Mouse (Mus musculus): Measurements from ENCODE around the gene Slc26a8.
"Not testable (repeated sequence)": the region's sequence is repeated elsewhere in the genome, so short reads cannot be mapped to it uniquely, and the experiment has no call there.

The Slc26a8 gene

DNA sequence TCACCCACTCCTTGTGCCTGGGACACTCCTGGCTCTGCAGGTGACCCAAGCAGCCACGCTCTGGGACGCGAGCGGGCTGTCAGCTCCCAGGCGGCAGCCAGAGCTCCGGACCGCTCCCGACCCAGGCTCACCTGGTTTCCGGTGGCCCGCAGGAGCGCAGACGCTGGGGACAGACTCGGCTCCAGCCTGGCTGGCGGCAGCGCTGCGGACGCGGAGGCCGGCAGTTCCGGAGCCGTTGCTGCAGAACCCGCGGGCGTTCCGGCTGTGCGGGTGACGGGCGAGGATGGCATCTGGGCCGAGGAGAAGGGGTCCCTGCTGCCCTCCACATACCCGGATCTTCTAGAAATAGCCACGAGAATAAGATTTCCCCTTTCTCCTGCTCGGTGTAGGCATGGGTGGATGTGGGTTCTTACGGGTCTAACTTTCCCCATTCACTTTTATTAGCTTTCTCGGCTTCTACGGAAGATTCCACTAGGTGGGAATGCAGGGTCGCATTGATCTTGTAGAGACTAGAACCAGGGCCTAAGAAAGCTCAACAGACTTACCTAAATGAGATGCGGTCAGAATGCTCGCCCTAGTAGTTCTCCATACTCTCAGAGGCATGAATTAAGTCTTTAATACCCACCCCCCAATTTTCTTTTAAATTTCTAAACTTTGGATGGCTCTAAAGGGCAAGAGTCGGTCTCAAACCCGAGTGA lies at the start of gene Slc26a8:
Gene Slc26a8 (minus strand): TSS at position 648 of the 698 bp plus-strand sequence.
- peak; percentile 23 for DNase-seq (ENCODE audit: low spot score)

DNA sequence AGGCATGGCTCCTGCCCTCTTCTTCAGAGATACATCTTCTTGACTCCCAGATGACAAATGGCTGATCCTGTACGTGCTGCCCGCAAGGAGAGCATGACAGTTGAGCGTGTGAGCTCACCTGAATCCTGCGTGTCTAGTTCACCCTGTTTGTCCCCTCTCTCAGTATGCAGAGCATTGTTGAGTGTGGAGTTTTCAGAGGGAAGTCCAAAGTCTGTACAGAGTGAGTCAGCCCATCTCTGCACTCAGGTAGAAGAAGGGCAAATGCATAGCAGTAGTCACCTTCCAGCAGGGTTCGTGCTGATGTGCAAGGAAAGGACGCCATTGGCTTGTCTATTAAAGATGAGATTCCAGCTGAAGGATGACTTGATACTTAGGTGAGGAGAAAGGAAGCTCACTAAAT lies 49.2 kb upstream of the Slc26a8 start:
- no peak for DNase-seq (ENCODE audit: low spot score)

- no peak for DNase-seq (ENCODE audit: low spot score)
These were observed 47.9 kb upstream of the Slc26a8 start for GRCm38 (mm10) chr17:28737973-28738372.

DNA sequence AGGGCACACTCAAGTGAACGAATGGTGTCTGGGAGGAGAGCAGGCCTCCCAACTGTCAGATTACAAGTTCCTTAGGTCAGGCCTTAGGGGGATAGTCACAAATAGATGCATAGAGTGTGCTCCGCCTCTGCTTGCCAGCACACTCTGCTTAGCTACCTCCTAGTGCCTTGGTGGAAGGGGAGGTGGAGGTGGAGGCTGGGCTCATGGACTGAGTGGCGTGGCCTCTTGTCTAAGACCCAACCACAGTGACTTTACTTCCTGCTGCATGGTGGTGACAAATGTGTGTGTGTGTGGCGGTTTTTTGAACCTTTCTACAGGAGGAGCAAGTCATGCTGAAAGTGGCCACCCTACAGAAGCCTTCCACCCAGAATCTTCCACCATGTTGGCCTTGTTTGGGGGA lies 46.5 kb upstream of the Slc26a8 start:
- DNase-seq (ENCODE audit: low spot score): no peak

GRCm38 (mm10) chr17:28735317-28736105 lies 45.5 kb upstream of the Slc26a8 start:
- DNase-seq (ENCODE audit: low spot score): no peak

DNA sequence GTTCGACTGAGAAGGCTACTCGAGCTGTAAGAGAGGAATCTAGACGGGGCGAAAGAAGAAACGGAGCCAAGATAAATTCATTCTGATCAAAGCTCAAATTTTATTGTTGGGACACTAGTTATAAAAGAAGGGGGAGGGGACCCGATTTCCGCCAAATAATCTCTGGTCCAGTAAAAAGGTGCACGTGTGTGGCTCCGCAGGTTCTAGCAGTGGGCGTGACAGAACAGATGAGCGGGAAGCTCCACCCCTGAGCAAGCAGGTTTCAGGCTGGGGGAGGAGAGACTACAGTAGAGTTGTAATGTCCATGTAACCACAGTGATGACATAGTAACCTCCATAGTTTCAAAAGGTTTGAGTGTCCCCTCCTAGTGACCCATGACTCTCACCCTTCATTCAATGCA lies 37.5 kb upstream of the Slc26a8 start:
- not testable (repeated sequence) for DNase-seq (ENCODE audit: low spot score)

DNA sequence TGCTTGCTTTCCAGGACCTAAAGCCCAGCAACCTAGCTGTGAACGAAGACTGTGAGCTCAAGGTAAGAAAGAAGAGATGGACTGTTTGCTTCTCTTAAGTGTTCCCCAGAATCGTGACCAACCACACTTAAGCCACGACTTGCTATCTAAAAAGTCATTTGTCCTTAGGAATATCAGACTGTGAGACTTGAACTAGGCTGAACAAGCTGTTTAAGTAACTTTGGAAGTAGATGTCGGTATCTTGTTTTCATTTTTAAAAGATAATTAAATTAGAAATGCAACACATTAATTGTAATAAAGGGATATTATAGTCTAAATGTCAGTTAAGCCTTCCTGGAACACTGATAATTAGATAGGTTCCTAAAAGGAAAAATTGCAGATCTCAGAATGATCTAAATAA lies 35.8 kb upstream of the Slc26a8 start, which contains the start of gene AC170998.1:
Gene AC170998.1 (plus strand): TSS at position 301 of the 400 bp plus-strand sequence.
- DNase-seq (ENCODE audit: low spot score): no peak

GRCm38 (mm10) chr17:28717535-28717934 lies 27.5 kb upstream of the Slc26a8 start:
- no peak for DNase-seq (ENCODE audit: low spot score)

DNA sequence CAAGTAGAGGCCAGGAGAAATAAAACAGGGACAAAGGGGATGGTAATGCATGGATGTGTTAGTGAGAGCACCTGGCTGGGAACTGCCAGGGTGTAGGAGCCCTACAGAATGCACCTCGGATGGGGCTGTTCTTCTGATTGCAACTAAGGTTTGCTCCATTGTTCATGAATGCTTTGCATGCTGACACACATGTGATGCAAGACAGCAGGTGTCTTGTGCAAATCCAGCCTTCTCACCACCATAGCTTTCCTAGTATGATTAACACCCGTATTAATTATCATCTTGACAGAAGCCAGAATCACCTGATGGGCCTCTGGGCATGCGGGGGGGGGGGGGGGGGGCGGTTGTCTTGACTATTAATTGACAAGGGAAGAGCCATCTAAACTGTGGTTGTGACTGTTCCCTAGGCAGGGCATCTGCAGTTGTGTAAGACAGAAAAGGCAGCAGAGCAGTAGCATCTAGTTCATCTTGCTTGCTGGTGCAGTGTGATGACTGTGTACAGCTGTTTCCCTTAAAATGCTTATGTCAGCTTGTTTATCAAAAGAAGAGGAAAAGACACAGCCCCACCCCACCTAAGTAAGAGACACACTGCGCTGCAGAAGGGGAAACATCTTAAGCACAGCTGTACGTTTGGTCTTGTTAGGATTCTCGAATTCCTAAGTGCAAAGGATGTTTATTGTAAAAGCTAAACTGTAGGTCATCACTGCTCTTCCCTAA lies 26.0 kb upstream of the Slc26a8 start:
- DNase-seq (ENCODE audit: low spot score): no peak

DNA sequence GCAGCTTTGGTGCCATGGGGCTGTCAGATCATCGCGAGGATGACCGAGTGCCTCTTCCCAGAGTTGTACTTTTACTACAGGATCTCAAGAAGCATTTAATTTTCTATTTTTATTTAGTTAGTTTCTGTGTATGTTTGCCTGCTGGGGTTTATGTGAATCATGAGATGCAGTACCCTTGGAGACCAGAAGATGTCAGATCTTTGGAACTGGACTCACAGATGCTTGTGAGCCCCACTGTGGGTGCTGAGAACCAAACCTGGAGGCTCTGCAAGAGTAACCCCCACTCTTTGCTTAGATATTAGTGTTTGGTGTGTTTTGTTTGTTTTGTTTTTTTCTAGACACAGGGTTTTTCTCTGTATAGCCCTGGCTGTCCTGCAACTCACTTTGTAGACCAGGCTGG lies 24.0 kb upstream of the Slc26a8 start:
- DNase-seq (ENCODE audit: low spot score): no peak

DNA sequence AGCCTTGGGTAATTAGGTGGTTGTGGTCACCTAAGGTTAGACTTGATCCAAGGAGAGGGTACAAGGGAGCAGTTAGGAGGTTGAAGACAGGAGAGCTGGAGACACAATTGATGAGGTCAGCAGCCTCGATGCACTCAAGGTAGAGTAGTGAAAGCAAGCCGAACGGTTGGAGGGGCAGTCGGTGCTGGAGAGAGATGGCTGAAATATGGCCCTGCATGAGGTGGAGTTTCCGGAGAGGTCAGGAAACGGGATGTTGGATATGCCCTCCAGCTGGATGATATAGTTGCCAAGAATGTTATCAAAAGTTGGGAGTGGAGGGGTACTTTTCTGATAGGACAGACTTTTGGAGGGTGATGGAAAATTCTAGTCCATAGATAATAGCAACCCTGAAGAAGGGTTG lies 22.3 kb upstream of the Slc26a8 start:
- DNase-seq (ENCODE audit: low spot score): no peak

- DNase-seq (ENCODE audit: low spot score): no peak
These were observed 21.2 kb upstream of the Slc26a8 start for GRCm38 (mm10) chr17:28711237-28711636.

DNA sequence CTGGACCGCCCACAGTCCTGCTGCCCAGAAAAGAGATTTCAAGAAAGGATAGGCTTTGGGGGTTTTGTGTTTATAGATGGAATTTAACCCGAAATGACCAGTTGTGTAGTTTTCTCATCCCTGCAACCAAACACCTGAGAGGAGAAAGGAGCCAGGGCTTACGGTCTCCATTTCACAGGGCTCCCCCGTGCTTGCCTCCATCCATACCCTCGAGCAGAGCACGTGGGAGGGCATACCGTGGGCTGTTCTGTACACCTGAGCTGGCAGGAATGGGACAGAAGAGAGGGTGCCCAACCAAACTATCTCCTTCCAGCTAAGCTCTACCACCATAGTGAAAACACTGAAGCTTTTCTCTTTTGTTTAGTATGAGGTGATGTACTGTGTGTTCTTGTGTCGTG lies 20.3 kb upstream of the Slc26a8 start:
- DNase-seq (ENCODE audit: low spot score): no peak

- DNase-seq (ENCODE audit: low spot score): no peak
These were observed 19.7 kb upstream of the Slc26a8 start for GRCm38 (mm10) chr17:28709552-28710290.

DNA sequence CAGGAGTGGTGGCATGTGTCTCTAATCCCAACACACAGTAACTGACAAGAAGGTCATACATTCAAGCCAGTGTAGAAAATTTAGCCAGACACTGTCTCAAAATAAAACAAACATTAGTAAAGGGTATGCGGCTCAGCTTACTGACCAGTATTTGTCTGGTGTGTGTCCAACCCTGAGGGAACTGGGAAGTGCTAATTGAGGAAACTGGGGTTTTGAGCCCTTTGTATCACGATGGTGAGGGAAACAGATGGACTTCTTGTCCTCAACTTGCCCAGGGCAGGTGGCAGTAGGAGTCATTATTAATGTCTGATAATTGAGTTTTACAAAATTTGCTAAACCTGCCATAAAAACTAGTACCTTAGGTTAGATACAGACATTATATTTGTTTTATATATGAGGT lies 19.0 kb upstream of the Slc26a8 start:
- DNase-seq (ENCODE audit: low spot score): no peak

DNA sequence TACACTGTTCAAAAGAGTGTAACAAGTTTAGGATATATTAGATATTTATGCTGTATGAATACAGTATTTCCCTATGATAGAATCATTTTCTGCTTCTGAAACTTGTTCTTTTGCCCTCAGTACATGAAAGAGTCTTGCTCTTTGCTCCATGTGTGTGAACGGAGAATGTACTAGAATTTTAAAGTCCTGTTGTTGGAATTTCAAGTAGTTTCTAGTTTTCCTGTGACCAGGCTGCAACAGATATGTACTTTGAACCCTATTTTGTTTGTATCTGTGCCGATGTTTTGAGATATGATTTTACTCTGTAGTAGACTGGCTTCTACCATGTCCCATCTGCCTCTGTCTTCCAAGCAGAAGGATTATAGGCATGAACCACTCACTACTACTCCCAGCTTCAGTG lies 17.8 kb upstream of the Slc26a8 start:
- no peak for DNase-seq (ENCODE audit: low spot score)

- no peak for DNase-seq (ENCODE audit: low spot score)
These were observed 17.1 kb upstream of the Slc26a8 start for GRCm38 (mm10) chr17:28707136-28707627.

DNA sequence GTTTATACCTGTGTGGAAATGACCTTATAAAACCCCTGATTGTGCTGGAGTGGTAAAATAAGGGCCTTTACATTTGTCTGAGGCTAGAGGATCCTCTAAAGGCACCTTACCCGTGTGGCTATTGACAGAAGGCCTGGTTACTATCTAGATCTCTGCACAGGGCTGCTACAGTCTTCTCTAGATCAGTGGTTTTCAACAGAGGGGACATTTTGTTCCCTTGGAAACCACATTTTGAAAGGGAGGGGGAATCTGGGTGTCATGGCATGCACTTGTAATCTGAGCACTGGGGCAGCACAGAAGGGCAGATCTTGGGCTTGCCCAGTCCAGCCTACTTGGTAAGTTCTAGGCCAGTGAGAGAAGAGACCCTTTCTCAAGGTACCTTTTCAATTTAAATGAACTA lies 16.7 kb upstream of the Slc26a8 start:
- DNase-seq (ENCODE audit: low spot score): no peak

- no peak for DNase-seq (ENCODE audit: low spot score)
These were observed 12.6 kb upstream of the Slc26a8 start for GRCm38 (mm10) chr17:28702646-28703045.

DNA sequence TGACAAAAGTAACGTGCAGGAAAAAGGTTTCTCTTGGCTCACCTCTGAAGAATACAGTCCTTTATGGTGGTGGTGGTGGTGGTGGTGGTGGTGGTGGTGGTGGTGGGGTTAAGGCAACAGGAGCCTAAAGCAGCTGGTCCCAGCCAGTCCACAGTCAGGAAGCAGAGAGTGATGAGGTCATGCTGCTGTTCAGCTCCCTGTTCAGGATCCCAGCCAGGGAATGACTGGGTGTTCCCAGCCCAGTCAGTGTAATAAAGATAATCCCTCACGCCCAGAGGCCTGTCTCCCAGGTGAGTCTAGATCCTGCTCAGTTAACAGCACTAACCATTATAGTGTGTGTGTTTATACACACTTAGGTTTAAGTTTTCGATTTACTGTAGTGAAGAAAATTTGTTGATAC lies 11.7 kb upstream of the Slc26a8 start:
- no peak for DNase-seq (ENCODE audit: low spot score)

DNA sequence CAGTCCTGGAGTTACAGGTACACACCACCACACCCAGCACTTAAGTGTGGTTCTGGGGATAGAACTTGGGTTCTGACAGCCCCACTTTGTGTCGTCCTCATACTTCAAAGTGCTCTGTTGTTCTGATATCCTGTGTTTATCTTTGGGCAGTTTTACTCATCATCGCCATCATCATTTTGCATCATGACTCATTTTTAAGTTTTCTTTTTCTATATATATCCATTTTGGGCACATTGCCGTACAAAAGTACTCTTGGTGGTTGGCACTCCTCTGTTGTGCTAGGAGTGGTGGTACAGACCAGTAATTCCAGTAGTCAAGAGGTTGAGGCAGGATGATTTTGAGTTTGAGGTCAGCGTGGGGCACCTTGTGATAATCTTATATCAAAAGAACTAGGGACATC lies 11.1 kb upstream of the Slc26a8 start:
- no peak for DNase-seq (ENCODE audit: low spot score)

DNA sequence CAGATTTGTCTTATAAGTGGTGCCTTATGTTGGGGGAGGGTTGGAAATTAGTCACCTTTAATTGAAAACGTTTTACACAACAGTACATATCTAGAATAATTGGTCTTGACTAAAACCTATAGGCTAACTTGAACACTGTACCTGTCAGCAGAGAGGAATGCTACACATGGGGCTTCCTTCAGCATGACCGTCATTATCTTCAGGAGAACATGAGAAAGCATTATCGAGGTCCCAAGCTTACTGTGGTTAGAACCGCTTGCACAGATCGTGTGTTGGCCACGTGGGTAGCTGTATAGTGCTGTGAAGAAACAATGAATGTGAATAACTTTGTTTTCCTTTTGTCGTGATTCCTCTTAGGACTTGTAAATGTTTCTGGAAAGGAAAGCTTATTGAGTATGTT lies 9.8 kb upstream of the Slc26a8 start:
- no peak for DNase-seq (ENCODE audit: low spot score)
